Mouse (Mus musculus) layer of hippocampus, adult 18-20 months (tissue): ENCODE results near the gene Foxd2. TPM values are rescaled to one million over a fixed set of nuclear protein-coding genes. Genes with fewer than 3 reads are reported as not detected.
A peak's percentile ranks its signal among the peaks of the same experiment; 100 is the strongest.

Experiments
- DNase-seq, 2 experiments: peaks; one replicate each; pipeline ENCODE4 v3.0.0; 2022; ENCODE audit warnings: low spot score in 2 of 2
- long read RNA-seq: library from polyadenylated mRNA; stranded (forward); transcript quantifications from one replicate; pipeline ENCODE4 v2.0.0, GENCODE M21; 2021
- total RNA-seq, 2 experiments: library from RNA; stranded (reverse); gene quantifications; 2 replicates each; pipeline ENCODE4 v1.2.3; 2021

Gene Foxd2
- under 1 TPM; 0.20 to 0.27 TPM for total RNA-seq
- long read RNA-seq = 0 reads

- DNase-seq = peak in 1 of 2 experiments; percentile 51
Measured at GRCm38 (mm10) chr4:114908829-114909601, at the start of gene Foxd2. Gene Foxd2 (minus strand): TSS chr4:114908873.

GRCm38 (mm10) chr4:114958231-114958630 lies 49.6 kb upstream of the Foxd2 start:
- peak; percentile 28 to 74 for DNase-seq

- no peak for DNase-seq
Measured at GRCm38 (mm10) chr4:114957403-114957802, 48.7 kb upstream of the Foxd2 start.

- DNase-seq = no peak
Measured at GRCm38 (mm10) chr4:114953172-114953571, 44.5 kb upstream of the Foxd2 start.

GRCm38 (mm10) chr4:114947852-114948481 lies 39.3 kb upstream of the Foxd2 start:
- no peak for DNase-seq

GRCm38 (mm10) chr4:114947395-114947794 lies 38.7 kb upstream of the Foxd2 start:
- DNase-seq = peak; percentile 66 to 94

GRCm38 (mm10) chr4:114946416-114946815 lies 37.7 kb upstream of the Foxd2 start:
- no peak for DNase-seq

- no peak for DNase-seq
Measured at GRCm38 (mm10) chr4:114945021-114945420, 36.3 kb upstream of the Foxd2 start.

GRCm38 (mm10) chr4:114942583-114942982 lies 33.9 kb upstream of the Foxd2 start:
- no peak for DNase-seq

- DNase-seq = no peak
Measured at GRCm38 (mm10) chr4:114942112-114942511, 33.4 kb upstream of the Foxd2 start.

GRCm38 (mm10) chr4:114941311-114941710 lies 32.6 kb upstream of the Foxd2 start:
- DNase-seq = no peak

- no peak for DNase-seq
Measured at GRCm38 (mm10) chr4:114938248-114938647, 29.6 kb upstream of the Foxd2 start.

GRCm38 (mm10) chr4:114937459-114938047 lies 28.9 kb upstream of the Foxd2 start:
- peak in 1 of 2 experiments; percentile 17 for DNase-seq

- DNase-seq = no peak
Measured at GRCm38 (mm10) chr4:114934188-114934587, 25.5 kb upstream of the Foxd2 start.

GRCm38 (mm10) chr4:114932747-114933146 lies 24.1 kb upstream of the Foxd2 start:
- no peak for DNase-seq

- DNase-seq = no peak
Measured at GRCm38 (mm10) chr4:114929155-114929554, 20.5 kb upstream of the Foxd2 start.

- DNase-seq = no peak
Measured at GRCm38 (mm10) chr4:114925917-114926312, 17.2 kb upstream of the Foxd2 start, which contains the start of gene Foxe3. Gene Foxe3 (minus strand): TSS chr4:114926013.

- no peak for DNase-seq
Measured at GRCm38 (mm10) chr4:114924971-114925916, 16.6 kb upstream of the Foxd2 start.

- DNase-seq = no peak
Measured at GRCm38 (mm10) chr4:114917091-114917490, 8.4 kb upstream of the Foxd2 start.

GRCm38 (mm10) chr4:114916056-114916455 lies 7.4 kb upstream of the Foxd2 start:
- no peak for DNase-seq

- peak in 1 of 2 experiments; percentile 73 for DNase-seq
Measured at GRCm38 (mm10) chr4:114913594-114913962, 4.9 kb upstream of the Foxd2 start.
